Mouse (Mus musculus) kidney, adult 2 months (tissue): Measurements from ENCODE around the gene Dctn1.

ENCODE experiments used
- CTCF ChIP-seq: fragments of 200-500 bp; conservative IDR thresholded peaks from 2 replicates; pipeline ENCODE4 v1.5.1; 2011; ENCODE audit warnings: low read depth, mild to moderate bottlenecking, control low read depth, low read length, moderate library complexity, mixed read lengths; ENCODE audit not compliant: insufficient read depth, insufficient read length
- POLR2A ChIP-seq: fragments of 200-500 bp; IDR thresholded peaks from one replicate; pipeline ENCODE4 v1.6.1; 2011; ENCODE audit warnings: low read depth, low read length, control low read depth

DNA sequence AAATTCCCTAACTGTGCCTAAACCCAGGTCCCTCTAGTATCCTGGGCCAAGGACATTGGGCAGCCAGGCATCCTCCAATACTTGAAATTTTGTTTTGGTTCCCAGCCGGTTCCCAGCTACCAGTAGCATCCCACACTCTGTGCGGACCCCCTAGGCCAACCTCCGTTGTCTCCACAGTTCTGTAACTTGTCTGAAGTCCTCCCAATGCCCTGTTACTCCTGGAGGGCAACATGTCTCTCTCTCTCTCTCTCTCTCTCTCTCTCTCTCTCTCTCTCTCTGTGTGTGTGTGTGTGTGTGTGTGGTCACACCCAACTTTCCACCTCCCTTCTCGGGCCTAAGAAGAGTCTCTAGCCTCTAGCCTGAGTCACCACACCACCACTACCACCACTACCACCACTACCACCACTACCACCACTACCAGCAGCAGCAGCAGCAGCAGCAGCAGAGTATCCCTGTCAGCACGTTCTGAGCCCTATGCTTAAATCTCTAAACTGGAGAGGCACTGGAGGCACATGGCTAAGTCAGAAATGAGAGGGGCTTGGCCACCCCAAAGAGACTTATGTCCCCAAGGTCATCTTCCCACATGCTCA lies 29.3 kb upstream of the Dctn1 start:
- TF ChIP-seq CTCF (no peak), POLR2A (no peak)
